Mouse (Mus musculus) CH12F3 (cell line): ENCODE results near the gene Bend6.

ENCODE experiments used
- in situ Hi-C: fragments of 300-500 bp; cut with MboI; formaldehyde crosslinking; loops from 2 replicates; pipeline ENCODE4 v1.14.3; 2020; ENCODE audit warnings: low sequenced_read_pairs

Bend6 gene

DNA sequence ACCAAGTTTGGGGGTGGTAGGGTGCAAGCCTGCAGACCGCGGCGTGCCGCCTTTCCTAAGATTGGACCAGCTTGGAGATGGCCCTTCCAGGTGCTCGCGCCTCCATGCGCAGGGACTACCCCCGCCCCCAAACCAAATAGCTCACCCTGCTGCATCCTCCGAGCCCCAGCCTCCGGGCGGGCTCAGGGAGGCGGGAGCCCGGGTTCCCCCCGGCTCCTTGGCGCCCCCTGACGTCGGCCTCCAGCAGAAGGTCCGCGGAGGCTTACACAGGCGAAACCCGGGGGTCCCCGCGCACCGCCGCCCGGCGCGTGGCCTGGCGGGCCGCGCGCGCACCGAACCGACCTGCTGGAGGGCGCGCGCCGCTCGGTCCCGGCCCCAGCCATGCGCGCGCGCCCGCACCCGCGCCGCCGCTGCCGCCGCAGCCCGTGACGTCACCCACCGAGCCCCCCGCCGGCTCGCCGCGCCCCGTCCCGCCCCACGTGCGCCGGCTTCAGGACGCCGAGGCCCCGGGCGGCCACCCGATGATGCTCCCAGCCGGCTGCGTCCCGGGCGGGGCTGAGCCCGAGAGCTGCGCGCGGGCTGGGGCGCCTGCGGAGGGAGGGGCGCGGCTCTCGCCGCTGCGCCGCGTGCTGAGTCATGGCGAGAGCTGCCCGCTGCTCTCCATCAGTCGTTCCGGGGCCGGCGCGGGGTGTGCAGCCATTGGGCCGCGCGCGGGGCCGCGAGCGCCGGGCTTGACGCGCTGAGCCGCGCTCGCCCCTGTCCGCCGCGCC lies at the start of gene Bend6:
Gene Bend6, minus strand, starts transcription at position 396 of the 770 bp plus-strand sequence.
- in situ Hi-C loops, result no loop called here

DNA sequence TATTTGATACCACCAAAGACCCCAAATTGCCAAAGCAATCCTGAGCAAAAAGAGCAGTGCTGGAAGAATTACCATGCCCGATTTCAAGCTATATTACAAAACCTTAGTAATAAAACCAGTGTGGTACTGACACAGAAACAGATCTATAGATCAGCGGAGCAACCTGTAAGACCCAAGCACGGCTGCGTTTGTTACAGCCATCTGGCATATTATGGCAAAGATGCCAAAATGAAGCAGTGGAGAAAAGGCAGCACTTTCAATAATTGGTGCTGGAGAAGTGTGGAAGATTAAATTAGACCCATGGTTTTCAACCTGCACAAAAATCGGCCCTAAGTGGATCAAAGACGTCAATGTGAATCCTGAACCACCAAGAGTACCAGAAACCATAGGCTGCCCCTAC lies 48.0 kb upstream of the Bend6 start:
- in situ Hi-C loops, result no loop called here

DNA sequence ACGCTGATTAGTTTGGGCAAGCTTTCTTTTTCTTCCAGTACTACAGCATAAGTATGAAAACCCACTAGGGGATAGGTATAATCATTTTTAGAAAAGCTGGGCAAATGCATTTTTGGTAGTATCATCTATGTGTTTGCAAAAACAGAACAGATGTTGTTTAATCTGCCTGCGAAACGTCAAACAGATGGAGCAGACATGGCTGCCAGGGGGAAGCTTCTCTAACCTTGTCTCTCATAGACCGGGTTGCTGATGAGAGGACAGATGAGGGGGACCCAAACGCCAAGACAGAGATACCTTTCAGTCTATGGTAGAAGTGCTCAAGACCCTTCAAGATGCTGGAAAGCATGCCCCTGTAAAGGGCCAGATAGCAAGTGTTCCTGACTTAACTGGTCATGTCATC lies 40.9 kb upstream of the Bend6 start:
- in situ Hi-C loops, result no loop called here

DNA sequence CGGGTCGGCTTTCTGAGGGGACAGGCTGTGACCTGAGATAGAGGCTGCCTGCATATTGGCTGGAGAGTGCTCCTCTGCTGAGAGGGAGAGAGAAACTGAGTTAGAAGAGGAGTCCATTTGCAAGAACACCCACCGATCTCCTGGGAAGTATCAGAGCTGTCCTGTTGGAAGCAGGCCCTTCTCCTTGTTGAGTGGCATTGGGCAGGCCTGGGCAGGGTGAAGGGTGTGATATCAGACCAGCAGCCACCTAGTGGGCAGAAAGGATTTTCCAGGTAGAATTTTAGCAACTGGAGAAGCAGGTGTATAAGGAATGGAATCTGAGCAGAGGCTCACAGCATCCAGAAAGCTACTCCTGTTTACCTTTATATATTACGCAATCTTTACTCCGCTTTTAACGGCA lies 40.2 kb upstream of the Bend6 start:
- in situ Hi-C loops, result no loop called here

DNA sequence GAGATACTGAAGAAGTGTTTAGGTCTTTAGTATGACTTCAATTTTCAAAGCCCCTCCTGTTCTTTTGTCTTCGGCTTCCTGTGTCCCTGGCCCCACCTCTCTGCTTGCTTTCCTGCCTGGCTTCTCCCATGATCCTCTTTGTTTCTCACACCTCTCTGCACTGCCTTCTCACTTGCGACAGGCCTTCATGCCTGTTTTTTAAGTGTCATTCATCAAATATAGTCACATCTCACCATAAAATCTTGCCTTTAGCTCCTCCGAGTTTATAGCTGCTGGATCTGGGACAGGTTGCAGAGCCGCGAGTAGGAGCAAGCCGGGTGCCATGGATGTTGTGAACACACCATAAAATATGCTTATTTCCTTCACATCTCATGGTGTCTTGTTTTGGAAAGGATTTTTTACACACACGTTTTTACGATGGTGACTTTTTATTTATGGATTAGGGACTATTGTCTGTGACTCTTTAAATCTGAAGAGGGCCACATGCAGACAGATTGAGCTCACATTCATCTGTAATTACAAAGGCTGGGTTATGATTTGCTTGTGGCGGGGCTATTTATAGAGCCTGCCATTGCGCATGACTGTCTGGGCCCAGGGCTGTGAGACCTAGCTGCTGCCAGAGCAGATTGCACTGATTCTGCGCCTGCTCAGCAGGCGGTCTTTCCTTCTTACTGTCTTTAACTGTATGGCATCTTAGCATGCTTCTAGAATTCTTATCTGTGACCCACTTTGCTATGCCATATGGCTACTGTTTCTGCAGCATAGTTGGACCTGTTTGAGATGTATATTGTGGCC lies 39.2 kb upstream of the Bend6 start:
- in situ Hi-C loops, result no loop called here

DNA sequence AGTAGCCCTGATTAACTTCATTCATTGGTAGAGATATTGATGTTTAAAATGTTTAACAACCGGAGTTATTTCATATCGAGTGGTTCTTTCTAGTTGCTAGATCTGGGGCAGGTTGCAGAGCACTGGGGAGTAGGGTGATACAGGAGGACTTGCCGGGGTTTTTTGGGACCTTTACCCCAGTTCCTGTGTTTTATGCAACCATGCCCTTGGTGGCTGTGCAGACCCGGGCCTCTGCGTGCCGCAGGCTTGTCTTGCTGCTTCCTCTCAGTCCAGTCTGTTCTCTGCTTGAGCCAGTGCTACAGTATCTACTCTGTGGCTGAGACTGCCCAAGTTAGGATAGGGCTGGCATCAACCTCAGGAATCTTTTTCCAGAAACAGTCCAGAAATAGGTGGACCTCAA lies 38.1 kb upstream of the Bend6 start:
- in situ Hi-C loops, result no loop called here

DNA sequence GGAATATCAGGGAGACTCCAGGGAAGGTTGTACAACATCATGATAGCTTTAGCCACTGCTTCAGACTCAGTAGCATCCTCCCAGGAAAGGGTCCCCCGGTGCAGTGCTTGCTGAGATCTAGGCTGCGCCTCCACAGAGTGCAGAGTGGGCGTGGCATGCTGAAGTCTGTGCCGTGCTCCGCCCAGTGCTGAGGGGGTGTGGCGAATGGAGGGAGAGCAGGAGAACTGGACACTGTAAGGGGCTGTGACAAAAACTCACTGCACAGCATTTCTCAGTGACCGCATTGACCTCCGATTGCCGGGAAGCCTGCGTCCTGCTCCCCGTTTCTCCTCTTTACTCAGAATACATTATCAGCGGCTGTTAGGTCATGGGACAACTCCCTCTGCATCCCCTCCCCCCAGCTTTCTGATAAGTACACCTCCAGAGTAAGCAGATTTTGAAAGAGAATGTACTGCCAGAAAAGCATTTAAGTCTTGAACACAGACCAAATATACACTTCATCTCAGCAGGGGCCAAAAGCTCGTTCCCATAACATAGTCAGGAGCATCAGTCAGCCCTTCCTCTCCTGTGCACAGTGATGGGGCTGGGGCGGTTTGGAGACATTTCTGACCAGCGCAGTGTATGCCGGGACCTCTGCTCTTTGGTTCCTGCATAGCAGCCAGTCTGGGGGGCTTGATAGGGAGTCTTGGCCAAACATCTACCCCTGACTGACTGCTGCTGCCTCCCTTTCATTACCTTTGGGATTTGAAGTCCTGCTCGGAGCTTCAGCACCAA lies 37.5 kb upstream of the Bend6 start:
- in situ Hi-C loops, result no loop called here

DNA sequence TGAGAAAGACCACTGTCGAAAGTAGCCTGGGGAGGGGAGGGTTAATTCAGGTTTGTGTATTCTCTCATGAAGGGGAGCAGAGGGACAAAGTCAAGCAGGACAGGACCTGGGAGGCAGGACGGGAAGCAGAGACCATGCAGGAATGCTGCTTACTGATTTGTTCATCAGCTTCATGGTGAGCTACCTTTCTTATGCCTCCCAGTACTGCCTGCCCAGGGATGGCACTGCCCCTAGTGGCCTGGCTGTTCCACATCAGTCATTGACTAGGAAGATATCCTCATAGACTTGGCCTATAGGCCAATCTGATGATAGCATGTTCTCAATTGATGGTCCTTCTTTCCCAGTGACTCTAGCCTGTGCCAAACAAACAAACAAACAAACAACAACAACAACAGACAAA lies 36.3 kb upstream of the Bend6 start:
- in situ Hi-C loops, result no loop called here

DNA sequence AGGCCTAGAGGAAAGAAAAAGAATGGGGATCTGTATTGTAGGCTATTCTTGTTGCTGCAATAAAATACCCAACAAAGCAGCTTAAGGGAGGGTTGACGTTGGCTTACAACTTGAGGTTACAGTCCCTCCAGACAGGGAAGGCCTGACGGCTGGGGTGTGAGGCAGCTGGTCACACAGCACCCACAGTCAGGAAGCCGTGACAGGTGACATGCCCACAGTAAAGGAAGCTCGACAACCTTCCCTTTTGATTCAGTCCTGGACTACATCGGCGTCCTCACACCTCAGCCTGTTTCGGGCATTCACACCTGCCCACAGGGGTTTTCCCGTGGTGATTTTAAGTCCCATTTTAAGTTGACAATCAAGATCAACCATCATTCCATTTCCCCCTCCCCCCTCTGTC lies 35.0 kb upstream of the Bend6 start:
- in situ Hi-C loops, result no loop called here

DNA sequence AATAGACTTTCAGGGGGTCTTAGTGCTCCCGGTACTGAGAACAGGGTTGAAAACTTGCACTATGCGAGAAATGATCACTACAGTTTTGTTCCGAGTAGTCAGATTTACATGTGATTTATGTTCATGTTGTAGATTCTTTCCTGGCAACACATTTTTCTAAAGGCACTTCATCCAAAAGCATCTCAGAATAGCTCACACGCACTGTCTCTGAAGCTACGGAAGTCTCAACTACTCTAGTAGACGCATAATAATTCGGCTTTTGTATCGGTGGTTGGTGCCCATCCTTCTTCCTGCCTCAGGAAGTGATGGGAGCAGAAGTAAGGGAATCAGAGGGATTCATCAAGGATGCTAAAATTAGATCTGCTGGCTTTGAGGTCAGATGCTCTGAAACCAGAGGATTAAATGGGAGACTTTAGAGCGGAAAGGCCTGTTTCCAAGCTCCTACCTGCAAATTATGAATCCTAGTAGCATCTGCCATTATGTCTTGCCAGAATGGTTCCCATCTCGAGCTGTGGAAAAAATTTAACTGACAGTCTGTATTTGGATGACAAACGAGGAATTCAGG lies 32.8 kb upstream of the Bend6 start:
- in situ Hi-C loops, result no loop called here

DNA sequence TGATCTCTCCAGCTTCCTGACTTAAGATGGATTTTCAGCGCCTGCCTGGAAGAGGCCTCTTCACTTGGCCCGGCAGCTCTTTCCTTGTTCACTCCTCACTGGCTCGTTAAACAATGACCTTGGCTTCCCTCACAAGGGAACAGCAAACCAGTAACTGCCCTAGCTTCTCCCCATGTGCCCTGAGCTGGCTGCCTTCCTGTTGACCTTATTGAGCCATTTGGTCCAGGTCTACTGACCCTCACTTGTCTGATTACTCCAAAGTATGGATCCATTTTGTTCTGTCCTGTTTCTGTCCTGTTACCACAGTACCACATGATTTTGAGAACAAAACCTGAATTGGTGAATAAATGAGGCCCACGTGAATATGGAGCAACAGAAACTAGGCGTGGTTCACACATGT lies 32.2 kb upstream of the Bend6 start:
- in situ Hi-C loops, result no loop called here

DNA sequence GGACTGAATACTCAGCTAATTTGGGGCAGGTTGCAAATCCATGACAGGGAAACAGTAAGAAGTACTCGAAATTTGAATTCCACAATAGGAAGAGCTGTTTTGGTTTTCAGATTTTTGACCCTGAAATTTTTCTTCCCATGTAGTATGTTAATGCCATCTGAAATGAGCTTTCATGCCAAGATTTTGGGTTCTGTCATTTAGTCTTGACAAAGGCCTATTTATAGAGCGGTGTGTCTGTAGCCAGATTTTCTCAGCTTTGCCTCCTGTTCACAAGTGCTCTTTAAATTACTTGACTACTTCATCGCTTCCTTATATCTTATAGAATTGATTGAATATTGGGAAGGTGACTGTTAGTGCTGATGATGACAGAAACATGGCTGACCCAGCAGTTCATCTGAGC lies 28.3 kb upstream of the Bend6 start:
- in situ Hi-C loops, result no loop called here

DNA sequence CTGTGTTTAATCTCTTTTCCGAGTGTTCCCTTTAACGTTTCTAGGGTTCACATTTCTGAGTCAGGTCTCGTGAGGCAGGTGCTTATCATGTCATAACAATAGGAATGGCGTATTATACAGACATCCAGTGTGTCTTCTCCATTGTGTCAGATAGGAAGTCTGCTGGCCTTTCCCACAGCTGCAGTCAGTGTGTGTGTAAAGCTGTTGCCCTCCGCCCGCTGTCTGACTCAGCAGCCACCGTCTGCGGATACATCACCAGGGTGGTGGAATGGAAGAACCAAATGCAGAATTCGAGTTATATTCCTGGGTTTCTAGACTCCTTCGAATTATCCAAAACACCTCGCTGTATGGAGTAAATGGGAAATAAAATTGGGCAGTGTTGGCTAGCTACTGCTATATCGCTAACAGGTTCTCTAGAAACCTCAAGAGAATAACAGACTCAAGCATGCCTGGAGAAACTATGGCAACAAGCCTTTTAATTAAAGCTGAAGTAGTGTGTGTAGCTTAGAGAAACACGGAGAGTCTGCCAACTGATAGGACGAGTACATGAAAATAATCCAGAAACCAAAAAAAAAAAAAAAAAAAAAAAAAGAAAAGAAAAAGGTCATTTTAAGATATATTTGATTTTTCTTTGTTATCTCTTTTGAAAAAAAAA lies 25.4 kb upstream of the Bend6 start:
- in situ Hi-C loops, result no loop called here

DNA sequence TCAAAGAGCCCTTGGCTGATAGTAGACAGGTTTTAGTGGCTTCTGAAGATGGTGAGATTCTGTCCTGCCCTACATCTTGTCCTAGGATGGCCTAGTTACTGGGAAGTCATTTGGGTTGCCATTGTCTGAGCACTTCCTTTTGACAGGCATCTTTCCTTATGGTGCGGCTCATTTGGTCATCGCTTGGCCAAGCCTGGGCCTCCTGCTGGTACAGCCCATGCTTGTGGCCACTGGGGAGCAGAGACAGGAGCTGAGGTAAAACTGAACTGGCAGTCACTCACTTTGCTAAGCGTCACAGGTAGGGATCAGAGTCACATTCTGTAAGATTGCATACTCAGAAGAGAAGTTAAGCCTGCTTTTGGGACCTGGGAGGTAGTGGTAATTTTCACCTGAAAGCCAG lies 24.6 kb upstream of the Bend6 start:
- in situ Hi-C loops, result no loop called here

DNA sequence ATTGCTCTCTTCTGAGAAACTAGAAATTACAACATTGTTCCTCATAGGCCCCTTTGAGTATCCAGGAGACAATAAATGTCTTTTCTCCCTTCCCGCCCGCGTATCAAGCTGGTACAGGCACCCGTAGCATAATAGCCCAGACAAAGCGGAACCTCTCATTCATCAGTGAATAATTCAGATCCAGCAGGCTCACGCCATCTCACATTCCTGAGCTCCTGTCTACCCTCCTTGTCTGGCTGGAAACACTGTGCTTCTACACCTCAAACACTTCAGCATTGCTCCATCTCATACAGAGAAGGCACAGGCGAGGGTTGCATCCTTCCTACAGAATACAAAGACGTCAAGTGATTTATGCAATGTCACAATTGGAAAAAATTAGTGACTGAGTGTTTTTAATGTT lies 24.2 kb upstream of the Bend6 start:
- in situ Hi-C loops, result no loop called here

DNA sequence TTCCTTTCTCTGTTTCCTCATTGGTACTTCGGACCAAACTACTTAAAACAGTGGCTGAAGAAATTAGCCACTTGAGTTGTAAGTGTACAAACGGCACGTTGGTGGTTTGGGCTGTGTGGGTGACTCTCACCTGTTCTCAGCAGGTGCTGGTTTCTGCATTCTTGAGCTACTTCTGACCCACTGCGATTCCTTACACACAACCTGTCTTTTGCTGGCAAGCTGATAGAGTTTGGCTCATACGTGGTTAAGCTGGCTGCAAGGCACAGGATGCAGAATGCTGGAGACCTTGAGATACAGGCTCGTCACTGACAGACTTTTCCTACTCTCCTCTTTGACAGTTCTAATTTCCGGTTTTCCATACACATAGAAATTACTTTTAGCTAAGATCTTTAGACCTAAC lies 19.9 kb upstream of the Bend6 start:
- in situ Hi-C loops, result no loop called here

DNA sequence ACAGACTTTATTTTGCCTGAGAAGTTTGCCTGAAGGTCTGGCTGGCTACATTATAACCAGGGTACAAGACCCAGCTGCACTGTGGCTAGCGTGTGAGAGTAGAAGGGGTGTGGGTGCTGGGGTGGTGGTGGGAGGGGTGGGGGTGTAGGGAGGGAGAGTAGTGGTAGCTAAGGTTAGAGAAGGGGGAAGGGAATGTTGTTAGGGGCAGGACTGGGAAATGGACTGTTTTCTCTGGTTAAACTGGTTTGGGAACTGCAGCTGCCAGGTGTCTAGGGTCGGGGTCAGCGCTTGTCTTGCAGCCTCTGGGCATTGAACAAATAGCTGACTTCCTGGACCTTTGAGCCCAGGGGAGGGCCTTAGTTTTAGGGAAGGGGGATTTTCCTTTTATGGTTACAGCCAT lies 17.7 kb upstream of the Bend6 start:
- in situ Hi-C loops, result no loop called here

DNA sequence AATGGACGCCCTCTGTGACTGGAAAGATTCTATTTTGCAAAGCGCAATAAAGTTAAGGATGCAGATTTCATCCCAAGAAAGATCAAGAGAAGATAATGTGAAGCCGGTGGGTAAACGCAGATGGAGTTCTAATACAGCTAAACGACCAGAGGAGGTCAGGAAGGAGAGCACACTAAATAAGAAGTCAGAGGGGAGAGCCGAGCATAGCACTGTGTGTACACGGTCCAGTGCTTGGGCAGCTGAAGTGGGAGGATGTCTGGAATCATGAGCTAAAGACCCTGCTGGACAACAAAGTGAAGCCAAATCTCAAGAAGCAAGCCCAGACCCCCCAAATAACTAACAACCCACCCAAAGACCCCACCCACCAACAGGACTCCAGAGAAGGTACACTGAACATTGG lies 15.4 kb upstream of the Bend6 start:
- in situ Hi-C loops, result no loop called here

DNA sequence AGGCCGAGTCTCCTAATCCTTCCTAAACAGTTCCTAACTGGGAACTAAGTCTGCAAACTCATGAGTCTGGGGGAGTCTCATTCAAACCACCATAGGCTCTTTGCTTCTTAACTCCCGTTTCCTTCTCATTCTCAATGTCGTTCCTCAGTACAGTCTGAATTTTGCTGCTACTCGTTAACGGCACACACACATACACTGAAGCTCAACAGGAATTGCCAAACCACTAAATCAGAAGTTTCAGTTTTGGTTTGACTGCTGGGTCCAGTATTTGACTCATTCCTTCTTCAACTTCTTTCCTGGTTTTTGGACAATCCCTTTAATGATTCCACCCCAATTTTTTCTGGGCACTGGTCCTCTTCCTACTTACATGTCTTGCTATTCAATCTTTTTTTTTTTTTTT lies 8.9 kb upstream of the Bend6 start:
- in situ Hi-C loops, result no loop called here

DNA sequence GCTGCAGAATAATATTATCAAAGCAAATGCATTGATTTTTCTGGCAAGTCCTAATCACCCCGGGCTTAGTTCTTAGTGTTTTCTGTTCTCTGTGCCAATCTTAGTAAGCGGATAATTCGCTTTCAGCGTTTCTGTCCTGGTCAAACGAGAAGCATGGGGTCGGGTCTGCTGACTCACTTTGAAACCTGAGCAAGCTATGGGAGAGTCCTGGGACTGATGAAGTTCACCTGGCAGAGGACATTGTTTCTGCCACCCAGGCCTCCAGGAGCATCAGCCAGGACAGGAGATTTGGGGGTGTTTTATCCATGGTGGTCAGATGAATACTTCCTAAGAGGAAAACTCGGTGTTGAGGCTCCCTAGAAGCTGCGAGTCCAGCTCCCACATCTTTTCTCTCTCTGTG lies 4.0 kb upstream of the Bend6 start:
- in situ Hi-C loops, result no loop called here
